Mouse (Mus musculus) liver, embryonic 14.5 days (tissue): ENCODE measurements around the gene Lor.

ENCODE experiments used
- CTCF ChIP-seq: IDR thresholded peaks from 2 replicates; pipeline ENCODE4 v1.5.1; 2016; ENCODE audit warnings: antibody characterized with exemption, low read depth, control low read depth
- EP300 ChIP-seq: IDR thresholded peaks from 2 replicates; pipeline ENCODE4 v1.6.1; 2016; ENCODE audit warnings: antibody characterized with exemption, low read depth

GRCm38 (mm10) chr3:92033203-92033602, 49.7 kb downstream of the Lor start:
- TF ChIP-seq CTCF: no peak
- TF ChIP-seq EP300: no peak
